Mouse (Mus musculus) testis, adult 2 months (tissue): ENCODE results near the gene Rbm20.

Experiments used
- CTCF ChIP-seq: fragments of 200-500 bp; IDR thresholded peaks from 2 replicates; pipeline ENCODE4 v1.5.1; 2012; ENCODE audit warnings: low read depth, mild to moderate bottlenecking, inconsistent platforms, low read length, moderate library complexity; ENCODE audit not compliant: control insufficient read depth, insufficient read depth, insufficient replicate concordance
- POLR2A ChIP-seq: fragments of 200-500 bp; IDR thresholded peaks from 2 replicates; pipeline ENCODE4 v1.6.1; 2012; ENCODE audit warnings: low read depth, mild to moderate bottlenecking, inconsistent platforms, low read length, moderate library complexity; ENCODE audit not compliant: control insufficient read depth

GRCm38 (mm10) chr19:53701434-53701833, 24.3 kb downstream of the Rbm20 start:
- no peak for TF ChIP-seq CTCF
- no peak for TF ChIP-seq POLR2A
